Mouse (Mus musculus): ENCODE results near the gene Sec24b. TPM values are rescaled to one million over a fixed set of nuclear protein-coding genes. Genes with fewer than 3 reads are reported as not detected.

Gene Sec24b
- 78.5 and 116 TPM in 2 replicates for polyA plus RNA-seq (2012)

- TF ChIP-seq GATA1 (IDR thresholded peaks at IDR 0.05; ENCODE audit: low read length): no peak
Observed at GRCm38 (mm10) chr3:130061281-130061680, at the start of gene Sec24b. Gene Sec24b, minus strand, starts transcription at chr3:130061553.

DNA sequence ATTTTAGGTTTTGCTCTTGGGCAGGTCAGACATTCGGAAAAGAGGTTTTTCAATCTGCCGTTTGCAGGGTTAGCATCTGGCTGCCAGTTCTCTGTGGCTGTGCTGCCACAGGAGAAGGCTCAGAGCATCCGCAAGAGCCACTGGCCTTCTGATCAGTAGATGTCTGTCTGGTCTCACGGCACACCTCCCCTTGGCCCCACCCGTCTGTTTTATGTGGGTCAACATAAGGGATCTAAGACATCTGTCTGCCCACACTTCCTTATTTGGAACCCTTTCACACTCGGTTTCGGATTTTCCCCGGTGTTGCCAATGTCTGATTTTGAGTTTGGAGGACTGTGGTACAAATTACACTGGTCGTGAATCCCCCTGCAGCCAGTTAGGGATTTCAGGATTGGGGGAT, 43.1 kb upstream of the Sec24b start:
- TF ChIP-seq GATA1 (IDR thresholded peaks at IDR 0.05; ENCODE audit: low read length): no peak

- TF ChIP-seq GATA1 (IDR thresholded peaks at IDR 0.05; ENCODE audit: low read length): no peak
Observed at GRCm38 (mm10) chr3:130103486-130103885, 42.1 kb upstream of the Sec24b start.

DNA sequence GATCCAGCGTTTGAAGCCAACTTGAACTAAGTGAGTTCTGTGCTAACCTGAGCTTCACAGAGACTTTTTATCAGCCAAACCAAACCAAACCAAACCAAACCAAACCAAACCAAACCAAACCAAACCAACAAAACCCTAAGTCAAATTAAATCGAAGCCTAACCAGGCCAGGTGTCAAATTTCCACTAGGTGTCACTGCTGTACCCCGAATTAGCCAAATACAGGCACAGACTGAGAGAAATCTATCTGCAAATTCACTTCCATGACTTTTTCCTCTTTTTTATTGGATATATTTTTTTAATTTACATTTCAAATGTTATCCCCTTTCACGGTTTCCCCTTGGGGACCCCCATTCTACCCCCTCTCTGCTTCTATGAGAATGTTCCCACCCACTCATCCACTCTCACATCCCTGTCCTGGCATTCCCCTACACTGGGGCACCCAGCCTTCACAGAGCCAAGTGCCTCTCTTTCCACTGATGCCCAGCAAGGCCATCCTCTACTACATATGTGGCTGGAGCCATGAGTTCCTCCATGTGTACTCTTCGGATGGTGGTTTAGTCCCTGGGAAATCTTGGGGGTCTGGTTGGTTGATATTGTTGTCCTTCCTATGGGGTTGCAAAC, 33.9 kb upstream of the Sec24b start:
- no peak for TF ChIP-seq GATA1 (IDR thresholded peaks at IDR 0.05; ENCODE audit: low read length)

- no peak for TF ChIP-seq GATA1 (IDR thresholded peaks at IDR 0.05; ENCODE audit: low read length)
Observed at GRCm38 (mm10) chr3:130094125-130094704, 32.9 kb upstream of the Sec24b start.

- no peak for TF ChIP-seq GATA1 (IDR thresholded peaks at IDR 0.05; ENCODE audit: low read length)
Observed at GRCm38 (mm10) chr3:130090460-130090859, 29.1 kb upstream of the Sec24b start.

DNA sequence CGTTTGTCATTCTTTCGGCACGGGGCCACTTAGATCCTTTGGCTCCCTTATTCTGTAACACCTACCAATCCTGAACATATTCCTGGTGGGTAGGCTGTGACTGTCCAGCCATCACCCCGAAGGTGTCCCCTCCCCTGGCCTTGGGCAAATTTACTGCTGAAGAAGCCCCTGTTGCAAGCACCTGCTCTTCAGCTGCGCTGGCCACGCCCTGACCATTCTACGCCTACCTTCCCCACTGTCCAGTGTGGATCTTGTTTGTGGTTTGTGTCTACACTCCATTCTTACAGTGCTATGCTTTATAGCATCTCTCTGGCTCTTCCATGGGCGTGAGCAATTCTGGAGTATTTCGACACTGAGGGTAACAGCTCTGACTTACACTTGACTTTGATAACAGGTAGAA, 27.3 kb upstream of the Sec24b start:
- no peak for TF ChIP-seq GATA1 (IDR thresholded peaks at IDR 0.05; ENCODE audit: low read length)

- TF ChIP-seq GATA1 (IDR thresholded peaks at IDR 0.05; ENCODE audit: low read length): no peak
Observed at GRCm38 (mm10) chr3:130087466-130087865, 26.1 kb upstream of the Sec24b start.

DNA sequence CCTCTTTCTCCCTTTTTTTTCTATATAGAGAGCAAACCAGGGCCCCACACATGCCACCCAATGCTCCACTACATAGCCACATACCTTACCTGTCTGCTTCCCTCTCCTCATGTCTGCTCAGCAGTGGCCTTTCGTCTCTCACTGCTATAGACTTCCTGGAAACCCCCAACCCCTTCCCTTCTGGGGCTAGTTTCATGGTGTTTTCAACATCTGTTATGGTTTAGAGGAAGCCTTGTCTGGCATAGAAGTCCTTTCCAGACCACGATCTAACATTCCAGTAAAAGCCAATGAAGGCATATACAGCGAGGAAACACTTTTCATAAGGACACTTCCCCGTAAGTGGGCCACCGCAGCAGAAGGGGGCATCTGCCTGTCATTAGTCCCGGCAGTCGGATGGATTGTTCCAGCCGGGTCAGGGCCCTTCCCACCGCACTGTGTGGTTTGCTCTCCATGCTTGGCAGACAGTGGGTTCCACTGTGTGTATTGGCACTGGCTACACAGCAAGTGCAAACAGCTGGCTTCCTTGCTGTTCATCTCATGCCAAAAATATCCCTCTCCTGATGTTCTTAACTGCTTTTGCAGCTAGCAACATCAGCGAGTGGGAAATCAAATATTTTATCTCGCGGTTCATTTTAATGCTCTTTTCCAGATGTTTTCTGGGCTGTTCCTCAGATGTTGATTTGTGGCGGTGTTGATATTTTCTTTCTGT, 25.2 kb upstream of the Sec24b start:
- TF ChIP-seq GATA1 (IDR thresholded peaks at IDR 0.05; ENCODE audit: low read length): no peak

DNA sequence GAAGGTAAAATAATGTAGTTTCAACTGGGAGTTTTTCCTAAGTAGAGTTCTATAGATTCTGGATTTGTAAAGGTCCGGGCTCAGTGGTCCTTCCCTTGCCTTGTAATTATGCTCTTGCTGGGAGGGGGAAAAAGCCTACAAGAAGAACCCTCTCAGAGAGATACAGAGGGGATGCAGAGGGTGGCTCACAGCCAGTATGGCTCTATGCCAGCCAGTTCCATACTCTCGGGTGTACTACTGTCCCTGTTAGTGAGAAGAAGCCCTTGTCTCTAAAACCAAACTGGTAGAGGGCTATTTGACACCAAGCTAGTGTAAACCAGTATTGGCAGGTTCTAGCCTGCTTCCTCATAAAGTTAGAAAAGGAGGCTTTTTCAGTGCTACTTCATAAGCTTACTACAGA, 22.0 kb upstream of the Sec24b start:
- TF ChIP-seq GATA1 (IDR thresholded peaks at IDR 0.05; ENCODE audit: low read length): no peak

GRCm38 (mm10) chr3:130080666-130081065, 19.3 kb upstream of the Sec24b start:
- TF ChIP-seq GATA1 (IDR thresholded peaks at IDR 0.05; ENCODE audit: low read length): no peak

DNA sequence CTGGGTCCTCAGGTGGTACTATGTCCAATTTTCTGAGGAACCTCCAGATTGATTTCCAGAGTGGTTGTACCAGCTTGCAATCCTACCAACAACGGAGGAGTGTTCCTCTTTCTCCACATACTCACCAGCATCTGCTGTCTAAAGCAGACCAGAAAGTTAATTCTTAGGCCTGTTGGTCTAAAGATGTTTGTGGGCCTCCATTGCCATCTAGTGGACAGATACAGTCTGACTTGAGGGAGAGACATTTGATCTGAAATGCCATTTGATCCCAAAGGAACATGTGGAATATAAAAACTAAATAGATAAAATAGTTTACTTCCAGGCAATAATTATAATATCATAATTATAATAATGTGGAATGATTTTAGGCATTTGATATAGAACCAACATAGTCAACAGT, 18.4 kb upstream of the Sec24b start:
- no peak for TF ChIP-seq GATA1 (IDR thresholded peaks at IDR 0.05; ENCODE audit: low read length)

DNA sequence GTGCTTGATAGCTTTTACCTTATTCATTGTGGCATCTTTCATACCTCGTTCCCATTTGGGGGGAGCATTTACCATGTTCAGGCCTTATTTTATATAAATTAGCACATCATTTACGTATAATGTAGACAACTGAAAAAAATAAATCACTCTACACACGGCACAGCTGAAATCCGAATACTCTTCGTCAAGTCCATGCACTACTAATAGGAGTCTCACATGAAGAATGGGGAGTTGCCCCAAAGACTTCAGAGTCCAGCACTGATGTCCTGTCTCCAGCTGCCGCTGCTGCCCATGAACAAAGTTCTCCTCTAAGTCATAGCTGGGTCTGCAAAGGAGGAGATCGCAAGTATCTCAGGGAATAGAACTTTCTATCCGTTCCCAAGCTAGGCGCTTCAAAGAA, 15.9 kb upstream of the Sec24b start:
- no peak for TF ChIP-seq GATA1 (IDR thresholded peaks at IDR 0.05; ENCODE audit: low read length)

- no peak for TF ChIP-seq GATA1 (IDR thresholded peaks at IDR 0.05; ENCODE audit: low read length)
Observed at GRCm38 (mm10) chr3:130075746-130076145, 14.4 kb upstream of the Sec24b start.

DNA sequence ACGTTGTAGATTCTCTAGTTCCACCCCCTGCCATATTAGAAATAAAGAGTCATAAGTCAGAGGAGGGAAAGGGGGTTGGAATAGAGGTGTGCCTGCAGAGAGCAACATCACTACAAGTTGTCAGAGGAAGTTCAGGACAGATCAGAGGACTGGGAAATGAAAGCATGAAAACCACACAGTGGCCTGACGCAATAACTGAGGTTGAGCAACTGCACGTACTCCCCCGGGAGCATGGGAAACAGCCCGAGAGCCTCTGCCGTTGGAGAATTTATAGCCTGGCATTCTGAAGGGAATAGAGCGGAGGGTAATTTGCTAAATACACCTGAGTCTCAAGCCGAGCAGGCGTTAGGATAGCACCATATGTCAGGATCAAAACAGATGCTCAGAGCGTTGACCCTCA, 11.7 kb upstream of the Sec24b start:
- TF ChIP-seq GATA1 (IDR thresholded peaks at IDR 0.05; ENCODE audit: low read length): no peak

- no peak for TF ChIP-seq GATA1 (IDR thresholded peaks at IDR 0.05; ENCODE audit: low read length)
Observed at GRCm38 (mm10) chr3:130071918-130072317, 10.6 kb upstream of the Sec24b start.
